Mouse (Mus musculus) embryonic facial prominence, embryonic 12.5 days (tissue): Measurements from ENCODE around the gene Ehd4. TPM values are rescaled to one million over a fixed set of nuclear protein-coding genes. Genes with fewer than 3 reads are reported as not detected.

Experiments used
- ATAC-seq: fragments of 200-750 bp; cut with Nextera tagmentation; 2 replicates; pipeline ENCODE4 v1.8.0; 2017; ENCODE audit not compliant: insufficient number of reproducible peaks, insufficient read depth, low FRiP score, low TSS enrichment
- H3K27ac ChIP-seq: fragments of 300-500 bp; sonication (generic); 2 replicates; pipeline ENCODE4 v1.5.1; 2016; ENCODE audit warnings: mild to moderate bottlenecking
- H3K27me3 ChIP-seq: fragments of 300-500 bp; sonication (generic); 2 replicates; pipeline ENCODE4 v1.6.1; 2016; ENCODE audit warnings: mild to moderate bottlenecking, moderate library complexity
- H3K36me3 ChIP-seq: fragments of 300-500 bp; sonication (generic); 2 replicates; pipeline ENCODE4 v1.6.1; 2016; ENCODE audit warnings: mild to moderate bottlenecking
- H3K4me1 ChIP-seq: fragments of 300-500 bp; sonication (generic); 2 replicates; pipeline ENCODE4 v1.6.1; 2016
- H3K4me2 ChIP-seq: fragments of 300-500 bp; sonication (generic); replicated peaks from 2 replicates; pipeline ENCODE4 v1.6.1; 2016; ENCODE audit warnings: mild to moderate bottlenecking, moderate library complexity
- H3K4me3 ChIP-seq: fragments of 300-500 bp; sonication (generic); 2 replicates; pipeline ENCODE4 v1.5.1; 2016; ENCODE audit warnings: mild to moderate bottlenecking
- H3K9ac ChIP-seq: fragments of 300-500 bp; sonication (generic); 2 replicates; pipeline ENCODE4 v1.6.1; 2016; ENCODE audit warnings: mild to moderate bottlenecking, moderate library complexity
- H3K9me3 ChIP-seq: fragments of 300-500 bp; sonication (generic); 2 replicates; pipeline ENCODE4 v1.6.1; 2016; ENCODE audit warnings: mild to moderate bottlenecking, moderate library complexity
- WGBS: fragments of 180-500 bp; shearing (Covaris S2); methylation state at CpG from one replicate; pipeline ENCODE4 v1.1.7; 2016; 5-methylcytosine and 5-hydroxymethylcytosine counted together
- polyA plus RNA-seq: library from polyadenylated mRNA; unstranded; fragments of >200 nt; fragmentation: Nextera tagmentation; extraction: Ambion mirVana; gene quantifications from 2 replicates; pipeline ENCODE4 v1.2.1, GENCODE M21; 2016

Ehd4 gene
- polyA plus RNA-seq, 1 experiment from 2014 or later, result 22.8 TPM

GRCm38 (mm10) chr2:120068555-120069465 is 85.6 kb downstream of the Ehd4 start:
- Histone ChIP-seq H3K36me3 (no peaks in the 10 kb centered on the region), H3K27ac (0 out of 2 replicates have a peak overlapping the region, but pooled peaks have one; percentile 17), H3K9ac (no peak overlapping the region), H3K4me3 (no peak overlapping the region), H3K27me3 (peaks cover 9% of the 10 kb centered on the region; the same call in 1 of the 2 replicates), H3K9me3 (no peaks in the 10 kb centered on the region), H3K4me1 (no peaks in the 10 kb centered on the region; the same call in 1 of the 2 replicates), H3K4me2 (no peak overlapping the region)
- ATAC-seq, result peak; percentile 56
- 43% methylated on average over 16 of the region's 16 CpGs for WGBS

GRCm38 (mm10) chr2:120066224-120066623 is 88.2 kb downstream of the Ehd4 start:
- peaks cover 9% of the 10 kb centered on the region; the same call in 1 of the 2 replicates for H3K27me3 ChIP-seq
- no peak overlapping the region for H3K4me3 ChIP-seq
- H3K4me2 ChIP-seq, result no peak overlapping the region
- H3K9ac ChIP-seq, result no peak overlapping the region
- 87% methylated on average over 3 of the region's 3 CpGs for WGBS
- no peak overlapping the region for H3K27ac ChIP-seq
- H3K36me3 ChIP-seq, result no peaks in the 10 kb centered on the region
- no peak for ATAC-seq
- no peaks in the 10 kb centered on the region; the same call in 1 of the 2 replicates for H3K4me1 ChIP-seq
- no peaks in the 10 kb centered on the region for H3K9me3 ChIP-seq

GRCm38 (mm10) chr2:120065243-120065642 is 89.2 kb downstream of the Ehd4 start:
- Histone ChIP-seq H3K4me1 (no peaks in the 10 kb centered on the region; the same call in 1 of the 2 replicates), H3K27ac (no peak overlapping the region), H3K27me3 (peaks cover 9% of the 10 kb centered on the region; the same call in 1 of the 2 replicates), H3K9ac (no peak overlapping the region), H3K4me2 (no peak overlapping the region), H3K9me3 (no peaks in the 10 kb centered on the region), H3K4me3 (no peak overlapping the region), H3K36me3 (no peaks in the 10 kb centered on the region)
- WGBS, result 86% methylated on average over 10 of the region's 10 CpGs
- no peak for ATAC-seq

GRCm38 (mm10) chr2:120064639-120065038 is 89.8 kb downstream of the Ehd4 start:
- H3K27ac ChIP-seq, result no peak overlapping the region
- no peaks in the 10 kb centered on the region for H3K9me3 ChIP-seq
- H3K36me3 ChIP-seq, result no peaks in the 10 kb centered on the region
- no peak overlapping the region for H3K9ac ChIP-seq
- H3K27me3 ChIP-seq, result peaks cover 9% of the 10 kb centered on the region; the same call in 1 of the 2 replicates
- H3K4me2 ChIP-seq, result no peak overlapping the region
- H3K4me3 ChIP-seq, result no peak overlapping the region
- WGBS, result 81% methylated on average over 6 of the region's 6 CpGs
- H3K4me1 ChIP-seq, result no peaks in the 10 kb centered on the region; the same call in 1 of the 2 replicates
- no peak for ATAC-seq

GRCm38 (mm10) chr2:120062248-120062647 is 92.2 kb downstream of the Ehd4 start:
- no peaks in the 10 kb centered on the region for H3K27me3 ChIP-seq
- no peak overlapping the region for H3K4me3 ChIP-seq
- ATAC-seq, result no peak
- no peaks in the 10 kb centered on the region for H3K36me3 ChIP-seq
- H3K9ac ChIP-seq, result no peak overlapping the region
- no peaks in the 10 kb centered on the region for H3K4me1 ChIP-seq
- WGBS, result 83% methylated on average over 8 of the region's 8 CpGs
- H3K9me3 ChIP-seq, result no peaks in the 10 kb centered on the region
- no peak overlapping the region for H3K27ac ChIP-seq
- no peak overlapping the region for H3K4me2 ChIP-seq

- Histone ChIP-seq H3K27ac (no peak overlapping the region), H3K4me3 (no peak overlapping the region), H3K4me2 (no peak overlapping the region), H3K27me3 (no peaks in the 10 kb centered on the region), H3K4me1 (no peaks in the 10 kb centered on the region), H3K9ac (no peak overlapping the region), H3K36me3 (no peaks in the 10 kb centered on the region), H3K9me3 (no peaks in the 10 kb centered on the region)
- ATAC-seq, result no peak
- 61% methylated on average over 9 of the region's 9 CpGs for WGBS
Observed at GRCm38 (mm10) chr2:120060651-120061050, 93.8 kb downstream of the Ehd4 start.

DNA sequence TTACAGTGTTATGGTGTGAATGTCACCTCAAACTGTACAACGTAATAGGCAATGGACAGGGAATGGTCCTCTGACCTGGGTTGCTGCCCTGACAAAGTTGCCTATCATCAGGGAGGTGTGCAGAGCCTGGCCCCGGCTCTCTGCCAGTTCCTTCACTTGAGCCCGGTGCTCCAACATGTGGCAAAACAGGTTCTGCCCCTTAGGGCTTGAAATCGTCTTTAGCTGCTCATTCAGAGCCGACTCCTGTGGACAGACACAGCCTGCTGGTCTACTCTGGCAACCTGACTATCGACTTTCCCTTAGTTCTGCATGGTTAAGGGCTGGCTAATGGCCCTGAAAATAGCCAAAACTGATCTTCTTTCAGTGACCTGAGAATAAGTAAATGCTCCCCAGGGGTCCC is 94.2 kb downstream of the Ehd4 start:
- H3K9ac ChIP-seq, result no peak overlapping the region
- H3K4me2 ChIP-seq, result no peak overlapping the region
- no peaks in the 10 kb centered on the region for H3K27me3 ChIP-seq
- H3K36me3 ChIP-seq, result no peaks in the 10 kb centered on the region
- H3K27ac ChIP-seq, result no peak overlapping the region
- no peak for ATAC-seq
- H3K4me1 ChIP-seq, result no peaks in the 10 kb centered on the region
- H3K9me3 ChIP-seq, result no peaks in the 10 kb centered on the region
- 53% methylated on average over 6 of the region's 6 CpGs for WGBS
- no peak overlapping the region for H3K4me3 ChIP-seq

DNA sequence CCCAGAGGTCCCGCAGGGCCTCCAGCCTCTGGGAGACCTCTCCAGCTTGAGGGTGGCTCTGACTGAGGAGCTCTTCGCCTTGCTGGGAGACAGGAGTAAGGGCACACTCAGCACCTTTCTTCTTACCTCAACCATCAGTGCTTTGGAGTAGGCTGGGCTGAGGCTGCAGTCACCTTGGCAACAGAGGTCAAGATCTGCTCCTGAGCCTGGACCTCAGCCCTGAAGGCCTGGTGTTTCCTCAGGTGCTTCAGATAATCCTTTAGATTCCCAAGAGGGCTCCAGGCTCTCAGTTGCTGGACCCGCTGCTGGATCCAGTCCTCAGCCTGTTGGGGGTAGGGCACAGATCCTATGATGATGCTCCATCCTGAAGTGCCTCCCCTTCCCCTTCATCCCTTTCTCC is 94.9 kb downstream of the Ehd4 start:
- Histone ChIP-seq H3K27ac (no peak overlapping the region), H3K9ac (no peak overlapping the region), H3K9me3 (no peaks in the 10 kb centered on the region), H3K4me2 (no peak overlapping the region), H3K36me3 (no peaks in the 10 kb centered on the region), H3K4me3 (no peak overlapping the region), H3K27me3 (no peaks in the 10 kb centered on the region), H3K4me1 (no peaks in the 10 kb centered on the region)
- no peak for ATAC-seq
- WGBS, result 88% methylated on average over 3 of the region's 3 CpGs

GRCm38 (mm10) chr2:120058818-120059217 is 95.6 kb downstream of the Ehd4 start:
- WGBS, result 76% methylated on average over 4 of the region's 4 CpGs
- no peaks in the 10 kb centered on the region for H3K9me3 ChIP-seq
- H3K36me3 ChIP-seq, result no peaks in the 10 kb centered on the region
- H3K9ac ChIP-seq, result no peak overlapping the region
- no peaks in the 10 kb centered on the region for H3K4me1 ChIP-seq
- no peak overlapping the region for H3K27ac ChIP-seq
- H3K27me3 ChIP-seq, result no peaks in the 10 kb centered on the region
- no peak for ATAC-seq
- no peak overlapping the region for H3K4me2 ChIP-seq
- no peak overlapping the region for H3K4me3 ChIP-seq

DNA sequence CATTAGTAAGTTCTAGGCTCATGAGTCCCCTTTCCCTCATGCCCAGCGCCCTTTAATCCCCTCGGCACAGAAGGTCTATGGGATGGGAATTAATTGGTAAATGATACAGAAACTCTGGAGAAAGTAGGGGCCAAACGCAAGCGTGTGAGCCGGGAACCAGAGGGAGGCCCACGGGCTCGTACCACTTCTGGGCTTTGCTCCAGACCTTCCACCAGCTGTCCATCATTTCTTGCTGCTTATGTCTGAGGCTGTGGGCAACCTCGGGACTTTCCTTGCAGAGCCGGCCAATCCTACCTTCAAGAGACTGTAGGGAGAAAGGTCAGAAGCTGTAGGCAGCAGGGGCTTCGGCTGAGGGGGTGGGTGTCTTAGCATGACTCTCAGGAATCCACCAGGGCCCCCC is 98.5 kb downstream of the Ehd4 start:
- ATAC-seq, result no peak
- Histone ChIP-seq H3K27ac (no peak overlapping the region), H3K9ac (no peak overlapping the region), H3K36me3 (no peaks in the 10 kb centered on the region), H3K9me3 (no peaks in the 10 kb centered on the region), H3K27me3 (no peaks in the 10 kb centered on the region), H3K4me1 (no peaks in the 10 kb centered on the region), H3K4me3 (no peak overlapping the region), H3K4me2 (no peak overlapping the region)
- 82% methylated on average over 10 of the region's 10 CpGs for WGBS

DNA sequence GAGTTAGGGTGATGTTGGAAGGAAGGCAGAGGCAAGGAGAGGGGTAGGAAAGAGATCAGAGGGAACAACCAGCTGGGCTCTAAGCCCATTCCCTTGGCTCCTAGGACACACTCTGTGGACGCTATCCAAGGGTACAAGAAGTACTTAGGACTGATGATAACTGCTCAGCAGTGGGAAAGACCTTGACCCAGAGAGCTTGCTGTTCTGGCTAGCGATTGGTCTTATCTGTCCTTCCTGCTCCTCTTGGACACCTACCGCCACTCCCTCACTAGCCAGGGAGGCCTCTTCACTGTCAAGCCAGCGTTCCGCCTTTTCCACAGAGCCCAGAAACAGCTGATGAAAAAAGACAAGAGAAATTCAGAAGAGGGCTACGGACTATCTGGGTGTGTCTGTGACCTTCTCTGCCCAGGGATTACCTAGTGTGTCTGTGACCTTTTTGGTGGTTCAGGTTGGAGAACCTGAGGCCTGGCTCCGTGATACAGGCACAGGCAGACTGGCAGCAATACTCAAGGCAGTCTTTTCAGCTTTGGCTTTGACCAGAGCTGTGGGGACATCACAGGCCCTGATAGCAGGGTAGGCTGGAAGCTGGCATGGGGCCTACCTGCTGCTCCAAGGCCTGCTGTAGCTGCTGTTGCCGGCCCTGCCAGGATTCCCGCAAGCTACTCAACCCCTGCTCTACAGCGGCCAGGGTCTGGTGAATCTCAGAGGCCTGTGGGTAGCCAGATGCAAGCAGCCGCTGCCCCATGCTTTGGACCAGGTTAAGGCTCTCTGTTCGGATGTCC is 99.4 kb downstream of the Ehd4 start:
- WGBS, result 84% methylated on average over 12 of the region's 12 CpGs

More for the DNA sequence above, 99.4 kb downstream of the Ehd4 start:
- no peak overlapping the region for H3K9ac ChIP-seq
- H3K4me1 ChIP-seq, result no peaks in the 10 kb centered on the region
- H3K27me3 ChIP-seq, result no peaks in the 10 kb centered on the region
- no peak overlapping the region for H3K4me3 ChIP-seq
- no peaks in the 10 kb centered on the region for H3K36me3 ChIP-seq
- no peak overlapping the region for H3K4me2 ChIP-seq
- no peak for ATAC-seq
- no peak overlapping the region for H3K27ac ChIP-seq
- H3K9me3 ChIP-seq, result no peaks in the 10 kb centered on the region
